Mouse (Mus musculus) kidney, adult 2 months (tissue): ENCODE results near the gene Hps3.

Experiments used
- CTCF ChIP-seq: fragments of 200-500 bp; conservative IDR thresholded peaks from 2 replicates; pipeline ENCODE4 v1.5.1; 2011; ENCODE audit warnings: low read depth, mild to moderate bottlenecking, control low read depth, low read length, moderate library complexity, mixed read lengths; ENCODE audit not compliant: insufficient read depth, insufficient read length
- POLR2A ChIP-seq: fragments of 200-500 bp; IDR thresholded peaks from one replicate; pipeline ENCODE4 v1.6.1; 2011; ENCODE audit warnings: low read depth, low read length, control low read depth

DNA sequence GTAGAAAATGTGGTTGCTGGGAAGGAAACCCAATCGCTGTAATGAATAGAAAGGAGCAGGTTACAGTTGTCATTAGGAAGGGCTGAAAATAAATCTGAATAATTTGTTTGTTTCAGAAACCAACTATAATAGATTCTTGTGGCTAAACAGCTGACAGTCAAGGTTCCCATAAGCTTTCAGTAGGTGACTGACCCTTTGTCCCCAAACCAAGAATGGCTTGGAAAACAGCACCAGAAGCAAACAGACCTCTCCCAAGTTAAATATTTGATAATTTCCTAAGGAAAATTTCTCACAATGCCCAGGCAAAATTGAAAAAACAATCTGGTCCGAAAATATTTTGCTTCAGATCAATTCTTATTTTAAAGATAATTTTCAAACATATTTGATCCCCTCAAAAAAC lies 73.8 kb downstream of the Hps3 start:
- TF ChIP-seq CTCF (no peak), POLR2A (no peak)
